Mouse (Mus musculus): ENCODE measurements around the gene Filip1l. TPM values are rescaled to one million over a fixed set of nuclear protein-coding genes. Genes with fewer than 3 reads are reported as not detected.

Filip1l gene
- total RNA-seq, 2 experiments from 2014 or later = 4.6 to 5.2 TPM

- no peak for DNase-seq (ENCODE audit: low spot score in 2 of 2)
- intact Hi-C loops (cut with DNase I) = no loop called here
Observed at GRCm38 (mm10) chr16:57465386-57465913, 112.6 kb downstream of the Filip1l start.

GRCm38 (mm10) chr16:57469301-57469700 is 116.4 kb downstream of the Filip1l start:
- no peak for DNase-seq (ENCODE audit: low spot score in 2 of 2)

GRCm38 (mm10) chr16:57469869-57470268 is 117.0 kb downstream of the Filip1l start:
- no peak for DNase-seq (ENCODE audit: low spot score in 2 of 2)
- intact Hi-C loops (cut with DNase I) = no loop called here

More at GRCm38 (mm10) chr16:57469301-57469700, 116.4 kb downstream of the Filip1l start:
- intact Hi-C loops (cut with DNase I) = no loop called here

- intact Hi-C loops (cut with DNase I) = no loop called here
- no peak for DNase-seq (ENCODE audit: low spot score in 2 of 2)
Observed at GRCm38 (mm10) chr16:57470286-57470830, 117.5 kb downstream of the Filip1l start.

- no peak for DNase-seq (ENCODE audit: low spot score in 2 of 2)
- intact Hi-C loops (cut with DNase I) = no loop called here
Observed at GRCm38 (mm10) chr16:57471071-57471470, 118.2 kb downstream of the Filip1l start.

- intact Hi-C loops (cut with DNase I) = no loop called here
Observed at GRCm38 (mm10) chr16:57473415-57474085, 120.7 kb downstream of the Filip1l start.

GRCm38 (mm10) chr16:57478451-57478850 is 125.6 kb downstream of the Filip1l start:
- intact Hi-C loops (cut with DNase I) = no loop called here
- DNase-seq (ENCODE audit: low spot score in 2 of 2) = no peak

More at GRCm38 (mm10) chr16:57473415-57474085, 120.7 kb downstream of the Filip1l start:
- no peak for DNase-seq (ENCODE audit: low spot score in 2 of 2)

- no peak for DNase-seq (ENCODE audit: low spot score in 2 of 2)
- intact Hi-C loops (cut with DNase I) = no loop called here
Observed at GRCm38 (mm10) chr16:57479776-57480175, 126.9 kb downstream of the Filip1l start.

- intact Hi-C loops (cut with DNase I) = no loop called here
- DNase-seq (ENCODE audit: low spot score in 2 of 2) = no peak
Observed at GRCm38 (mm10) chr16:57482264-57482663, 129.4 kb downstream of the Filip1l start.

- no peak for DNase-seq (ENCODE audit: low spot score in 2 of 2)
- intact Hi-C loops (cut with DNase I) = no loop called here
Observed at GRCm38 (mm10) chr16:57482911-57483310, 130.0 kb downstream of the Filip1l start.

- intact Hi-C loops (cut with DNase I) = no loop called here
- no peak for DNase-seq (ENCODE audit: low spot score in 2 of 2)
Observed at GRCm38 (mm10) chr16:57483503-57483902, 130.6 kb downstream of the Filip1l start.

- intact Hi-C loops (cut with DNase I) = no loop called here
- DNase-seq (ENCODE audit: low spot score in 2 of 2) = no peak
Observed at GRCm38 (mm10) chr16:57484043-57484795, 131.3 kb downstream of the Filip1l start.

- DNase-seq (ENCODE audit: low spot score in 2 of 2) = no peak
- intact Hi-C loops (cut with DNase I) = no loop called here
Observed at GRCm38 (mm10) chr16:57485265-57485664, 132.4 kb downstream of the Filip1l start.

- DNase-seq (ENCODE audit: low spot score in 2 of 2) = no peak
- intact Hi-C loops (cut with DNase I) = no loop called here
Observed at GRCm38 (mm10) chr16:57486266-57486665, 133.4 kb downstream of the Filip1l start.

- intact Hi-C loops (cut with DNase I) = no loop called here
- no peak for DNase-seq (ENCODE audit: low spot score in 2 of 2)
Observed at GRCm38 (mm10) chr16:57488661-57489060, 135.8 kb downstream of the Filip1l start.

- DNase-seq (ENCODE audit: low spot score in 2 of 2) = no peak
- intact Hi-C loops (cut with DNase I) = no loop called here
Observed at GRCm38 (mm10) chr16:57490691-57491090, 137.8 kb downstream of the Filip1l start.

- intact Hi-C loops (cut with DNase I) = no loop called here
- DNase-seq (ENCODE audit: low spot score in 2 of 2) = no peak
Observed at GRCm38 (mm10) chr16:57491853-57492252, 139.0 kb downstream of the Filip1l start.

GRCm38 (mm10) chr16:57495476-57496203 is 142.7 kb downstream of the Filip1l start:
- DNase-seq (ENCODE audit: low spot score in 2 of 2) = no peak
- intact Hi-C loops (cut with DNase I) = no loop called here

- peak; percentile 13 to 48 for DNase-seq (ENCODE audit: low spot score in 2 of 2)
- intact Hi-C loops (cut with DNase I) = no loop called here
Observed at GRCm38 (mm10) chr16:57496437-57497173, 143.7 kb downstream of the Filip1l start.

Data from left cerebral cortex, postnatal 14 days (tissue).